Mouse (Mus musculus) MEL-GATA-1-ER (cell line): ENCODE measurements around the gene Mfap1b.
A peak's percentile ranks its signal among the peaks of the same experiment; 100 is the strongest.
"Not testable (repeated sequence)": the region's sequence is repeated elsewhere in the genome, so short reads cannot be mapped to it uniquely, and the experiment has no call there.

Experiments
- DNase-seq: peaks from one replicate; pipeline ENCODE4 v3.0.0-alpha.2; 2012; ENCODE audit warnings: low read depth; ENCODE audit errors: extremely low read depth

Gene Mfap1b

DNA sequence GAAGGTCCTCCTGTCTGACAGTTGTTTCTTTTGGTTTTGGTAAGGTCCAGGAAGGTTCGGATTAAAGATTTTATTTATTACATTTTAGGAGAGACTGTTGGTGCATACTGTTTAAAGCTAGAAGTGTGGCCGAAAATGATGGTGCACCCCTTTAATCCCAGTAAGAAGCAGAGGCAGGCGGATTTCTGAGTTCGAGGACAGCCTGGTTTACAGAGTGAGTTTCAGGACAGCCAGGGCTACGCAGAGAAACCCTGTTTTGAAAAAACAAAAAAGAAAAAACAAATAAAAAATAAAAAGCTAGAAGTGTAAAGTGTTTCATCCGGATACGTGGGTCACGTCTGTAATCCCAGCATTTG is 291 bp upstream of the Mfap1b start:
- DNase-seq, result no peak

- DNase-seq, result not testable (repeated sequence)
Measured at GRCm38 (mm10) chr2:121472783-121473182, 1.1 kb downstream of the Mfap1b start.

DNA sequence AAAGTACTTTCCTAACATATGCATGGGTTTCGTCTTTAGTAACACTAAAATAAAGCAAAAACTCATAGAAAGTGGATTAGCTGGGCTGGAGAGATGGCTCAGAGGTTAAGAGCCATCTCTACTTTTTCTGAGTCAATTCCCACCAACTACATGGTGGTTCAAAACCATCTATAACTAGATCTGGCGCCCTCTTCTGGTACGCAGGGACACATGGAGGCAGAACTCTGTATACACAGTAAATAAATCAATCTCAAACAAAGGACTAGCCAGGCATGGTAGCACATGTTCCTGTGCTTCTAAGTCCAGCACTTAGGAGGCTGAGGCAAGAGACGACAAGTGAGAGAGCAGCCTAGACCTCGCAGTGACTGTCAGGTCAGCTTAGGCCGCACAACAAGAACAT is 4.9 kb downstream of the Mfap1b start:
- not testable (repeated sequence) for DNase-seq

- DNase-seq, result no peak
Measured at GRCm38 (mm10) chr2:121460071-121460470, 13.8 kb downstream of the Mfap1b start.

DNA sequence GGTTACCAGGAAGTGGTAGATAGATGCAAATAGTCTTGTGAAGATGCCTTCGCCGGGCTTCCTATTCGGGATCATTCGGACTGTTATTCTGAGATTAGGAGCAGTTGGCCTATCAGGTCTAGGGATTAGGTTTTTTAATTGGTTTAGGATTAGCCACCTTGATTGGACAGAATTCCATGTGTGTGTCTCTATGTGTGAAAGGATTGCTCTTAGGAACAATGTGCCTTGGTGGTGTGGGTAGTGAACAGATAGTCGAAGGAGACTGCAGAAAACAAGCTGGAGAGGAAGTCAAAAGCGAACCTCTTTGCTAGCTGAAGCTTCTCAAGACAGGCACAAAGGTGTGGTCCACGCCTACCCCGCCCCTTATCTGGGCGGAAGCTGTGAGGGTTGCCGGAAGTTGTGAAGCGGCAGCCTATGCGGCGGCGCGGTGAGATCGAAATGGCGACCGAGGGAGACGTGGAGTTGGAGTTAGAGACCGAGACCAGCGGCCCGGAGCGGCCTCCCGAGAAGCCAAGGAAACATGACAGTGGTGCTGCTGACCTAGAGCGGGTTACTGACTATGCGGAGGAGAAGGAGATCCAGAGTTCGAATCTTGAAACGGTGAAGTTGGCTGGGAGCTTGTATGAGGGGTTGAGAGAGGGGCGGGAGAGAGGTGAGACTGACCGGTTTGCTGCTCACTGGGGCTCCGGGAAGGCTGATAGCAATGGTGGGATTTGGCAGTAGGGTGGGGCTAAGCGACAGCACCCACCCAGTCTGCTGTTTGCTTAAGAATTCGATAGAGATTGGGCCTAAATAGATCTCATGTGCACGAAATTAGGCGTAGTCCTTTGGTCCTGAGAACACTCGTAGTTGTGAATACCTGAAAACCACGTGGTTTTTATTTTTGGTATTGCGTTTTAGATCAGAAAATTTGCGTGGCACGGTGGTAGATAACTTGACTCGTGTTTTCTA is 16.9 kb downstream of the Mfap1b start, which contains the start of gene Serinc4:
Serinc4 (minus strand) TSS at position 90 of the 951 bp plus-strand sequence.
- DNase-seq, result peak; percentile 86

DNA sequence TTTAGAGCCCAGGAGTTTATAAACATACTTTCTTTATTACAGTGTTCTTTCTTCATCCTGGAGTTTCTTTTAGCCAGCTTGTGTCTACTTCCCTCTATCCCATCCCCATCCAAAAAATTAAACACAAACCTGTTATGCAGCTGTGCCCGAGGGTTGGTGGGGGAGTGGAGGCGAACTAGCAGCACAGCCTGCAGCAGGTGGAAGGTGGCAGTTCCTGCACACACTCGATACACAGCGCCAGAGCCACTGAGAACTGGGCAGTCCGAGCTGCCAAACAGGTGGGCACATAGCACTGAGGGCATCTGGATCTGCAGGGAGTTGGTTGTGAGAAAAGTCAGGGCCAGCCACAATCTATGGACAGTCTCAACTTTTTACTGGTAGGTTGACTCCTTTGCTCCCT is 18.3 kb downstream of the Mfap1b start:
- no peak for DNase-seq

DNA sequence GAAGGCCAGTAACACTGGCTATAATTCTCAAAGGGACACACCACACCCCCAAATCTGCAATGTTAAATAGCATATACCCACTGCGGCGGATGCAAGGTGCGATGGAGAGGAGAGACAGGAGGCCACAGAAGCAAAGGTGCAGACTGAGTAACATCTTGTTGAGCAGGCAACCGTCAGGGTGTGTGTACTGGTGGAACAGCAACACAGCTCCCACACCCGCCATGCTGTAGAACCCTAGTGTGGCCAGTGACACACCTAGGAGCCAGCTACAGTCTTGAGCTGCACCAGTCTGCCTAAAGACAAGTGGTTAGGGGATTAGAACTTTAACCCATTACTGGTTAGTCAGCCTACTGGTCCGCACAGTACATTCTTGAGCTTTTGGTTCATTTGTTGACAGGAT is 19.9 kb downstream of the Mfap1b start:
- DNase-seq, result no peak

- no peak for DNase-seq
Measured at GRCm38 (mm10) chr2:121452990-121453389, 20.9 kb downstream of the Mfap1b start, which contains the start of gene Hypk. Hypk (plus strand) TSS chr2:121453290.

- DNase-seq, result no peak
Measured at GRCm38 (mm10) chr2:121452361-121452760, 21.5 kb downstream of the Mfap1b start.

DNA sequence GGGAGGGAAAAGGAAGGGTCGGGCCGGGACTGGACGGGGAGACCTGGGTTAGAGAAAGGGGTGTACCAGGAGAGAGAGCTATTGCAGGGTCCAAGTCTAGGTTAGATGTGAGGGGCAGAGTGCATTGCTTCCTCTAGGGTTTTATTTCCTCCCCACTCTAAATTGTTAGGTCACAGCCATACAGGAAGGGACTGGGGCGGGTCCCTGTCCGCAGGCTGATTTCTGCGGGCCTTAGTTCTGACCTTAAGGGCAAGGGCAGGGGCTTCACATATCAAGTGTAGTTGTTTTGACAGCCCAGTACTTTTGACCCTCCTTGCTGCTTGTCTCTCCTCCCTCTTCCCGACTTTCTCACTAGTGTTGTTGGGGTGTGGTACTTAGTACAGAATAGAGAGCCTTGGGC is 23.8 kb downstream of the Mfap1b start:
- DNase-seq, result no peak

DNA sequence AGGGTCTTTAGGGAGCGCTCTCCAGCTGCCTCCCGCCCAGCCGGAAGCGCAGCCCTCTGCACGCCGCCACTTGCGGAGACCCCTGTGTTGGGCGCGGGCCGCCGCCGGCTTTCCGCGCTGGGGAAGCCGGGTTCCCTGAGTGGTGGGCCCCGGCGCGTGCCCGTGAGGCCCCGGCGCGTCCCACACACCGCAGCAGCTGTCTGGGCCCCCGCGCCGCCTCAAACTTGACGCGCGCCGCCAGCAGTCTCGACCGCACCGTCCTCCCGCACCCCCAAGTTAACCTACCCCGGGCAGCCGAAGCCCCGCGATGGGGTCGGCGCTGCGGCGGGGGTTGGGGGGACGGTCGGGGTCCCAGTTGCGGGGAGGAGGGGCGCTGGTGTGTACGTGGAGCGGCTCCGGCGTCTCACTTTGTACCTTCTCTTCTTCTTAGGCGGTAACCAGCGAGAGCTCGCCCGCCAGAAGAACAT is 24.3 kb downstream of the Mfap1b start:
- no peak for DNase-seq

DNA sequence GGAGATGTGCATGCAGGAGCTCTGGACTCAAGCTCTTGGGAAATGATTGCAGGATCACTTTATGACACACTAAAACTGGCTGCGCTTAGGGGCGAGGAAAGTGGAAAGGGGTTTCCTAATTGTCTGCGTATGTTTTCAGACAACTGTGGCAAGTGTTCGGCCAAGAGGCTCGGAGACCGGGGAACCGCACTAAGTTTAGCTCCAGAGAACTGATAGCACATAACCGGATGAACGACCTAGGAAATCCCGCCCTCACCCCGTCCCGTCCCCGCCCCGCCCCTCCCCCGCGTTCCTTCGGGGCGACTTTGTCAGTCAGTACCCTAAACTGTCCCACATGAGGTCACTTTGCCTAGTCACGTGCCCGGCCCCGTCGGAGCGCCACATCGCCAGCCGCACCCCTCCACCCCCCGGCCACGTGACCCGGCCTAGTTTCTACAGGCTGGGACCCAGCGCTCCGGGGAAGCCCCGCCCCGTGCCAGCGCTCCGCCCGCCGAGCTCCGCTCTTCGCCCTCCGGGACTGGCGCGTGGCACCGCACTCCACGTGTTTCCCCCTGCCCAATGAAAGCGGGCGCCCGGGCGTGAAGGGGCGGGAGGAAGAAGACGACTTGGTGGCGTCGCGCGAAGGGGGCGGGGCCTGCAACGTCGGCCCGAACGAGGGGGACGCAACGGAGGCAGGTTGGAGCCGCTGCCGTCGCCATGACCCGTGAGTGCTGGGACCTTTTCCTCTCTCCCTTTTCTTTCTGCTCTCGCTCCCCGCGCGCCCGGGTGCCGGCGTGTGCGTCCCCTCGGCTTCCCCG is 24.9 kb downstream of the Mfap1b start, which contains the start of gene Serf2:
Serf2 (plus strand) TSS at position 457 of the 797 bp plus-strand sequence.
- peak; percentile 94 for DNase-seq

DNA sequence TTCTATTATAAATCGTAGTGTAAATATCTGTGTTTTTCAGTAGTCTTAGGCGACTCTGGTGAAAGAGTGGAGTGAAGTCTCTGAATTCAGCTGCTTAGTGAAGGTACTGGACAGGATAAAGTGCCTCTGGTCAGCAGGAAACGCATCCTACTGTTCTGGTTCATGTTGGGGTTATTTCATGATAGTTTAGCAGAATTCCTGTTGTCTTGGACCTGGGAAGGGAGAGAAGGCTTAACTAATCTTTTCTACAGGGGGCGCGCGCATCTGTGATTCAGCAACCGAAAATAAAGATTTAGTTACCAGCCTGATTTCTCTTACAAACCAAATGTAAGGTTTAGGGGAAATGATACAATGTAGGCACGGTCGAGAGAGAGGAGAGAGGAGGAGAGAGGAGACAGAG is 25.7 kb downstream of the Mfap1b start:
- no peak for DNase-seq

- no peak for DNase-seq
Measured at GRCm38 (mm10) chr2:121447006-121447405, 26.9 kb downstream of the Mfap1b start.

DNA sequence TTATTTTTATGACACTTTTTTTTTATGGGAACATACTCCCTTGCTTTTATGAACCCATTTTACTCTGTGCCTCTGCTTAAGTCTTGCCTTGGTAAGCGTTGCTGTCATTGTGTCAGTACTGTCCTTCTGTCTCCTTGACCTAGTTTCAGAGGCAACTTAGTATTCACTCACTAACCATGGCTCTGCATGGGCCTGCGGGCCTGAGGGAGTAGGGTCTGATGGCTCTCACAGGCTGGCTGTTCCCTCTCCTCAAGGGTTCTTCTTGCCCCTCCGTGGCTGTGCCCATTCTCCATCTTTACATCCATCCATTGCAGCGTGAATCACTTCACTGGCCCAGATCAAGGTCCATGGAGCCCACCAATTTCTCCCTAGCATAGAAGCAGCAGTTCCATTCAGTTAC is 27.4 kb downstream of the Mfap1b start:
- no peak for DNase-seq

DNA sequence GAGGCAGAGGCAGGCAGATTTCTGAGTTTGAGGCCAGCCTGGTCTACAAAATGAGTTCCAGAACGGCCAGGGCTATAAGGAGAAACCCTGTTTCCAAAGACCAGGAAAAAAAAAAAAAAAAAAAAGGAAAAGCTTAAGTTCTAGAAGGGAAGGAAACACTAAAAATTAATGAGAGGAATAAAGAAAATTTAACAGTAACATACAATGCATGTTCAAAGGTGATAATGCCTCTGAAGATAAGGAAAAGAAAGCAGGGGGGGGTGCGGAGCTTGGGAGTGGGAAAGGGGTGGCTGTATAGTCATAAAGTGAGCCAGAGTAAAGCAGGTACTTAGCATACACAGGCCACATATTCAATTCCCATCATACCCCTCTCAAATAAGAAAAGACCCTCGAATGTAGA is 28.8 kb downstream of the Mfap1b start:
- no peak for DNase-seq

DNA sequence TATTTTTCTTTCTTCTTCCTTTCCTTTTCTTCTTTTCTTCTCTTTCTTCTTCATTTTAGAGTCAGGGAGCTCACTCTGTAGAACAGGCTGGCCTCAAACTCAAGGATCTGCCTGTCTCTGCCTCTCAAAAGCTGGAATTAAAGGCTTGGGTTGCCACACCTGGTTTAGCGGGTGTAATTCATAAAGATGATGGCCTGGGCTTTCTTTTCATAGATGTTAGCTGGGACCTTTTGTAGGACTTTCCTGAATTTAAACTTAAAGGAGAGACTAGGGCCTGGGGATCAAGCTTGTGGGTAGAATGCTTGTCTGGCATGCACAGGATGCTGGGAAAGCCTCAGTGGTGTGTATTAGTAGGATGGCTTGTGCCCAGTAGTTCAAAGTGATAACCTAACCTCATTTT is 29.7 kb downstream of the Mfap1b start, which contains the start of gene Ell3:
Ell3 (minus strand) TSS at position 101 of the 400 bp plus-strand sequence.
- DNase-seq, result no peak

- no peak for DNase-seq
Measured at GRCm38 (mm10) chr2:121443068-121443349, 30.9 kb downstream of the Mfap1b start.

DNA sequence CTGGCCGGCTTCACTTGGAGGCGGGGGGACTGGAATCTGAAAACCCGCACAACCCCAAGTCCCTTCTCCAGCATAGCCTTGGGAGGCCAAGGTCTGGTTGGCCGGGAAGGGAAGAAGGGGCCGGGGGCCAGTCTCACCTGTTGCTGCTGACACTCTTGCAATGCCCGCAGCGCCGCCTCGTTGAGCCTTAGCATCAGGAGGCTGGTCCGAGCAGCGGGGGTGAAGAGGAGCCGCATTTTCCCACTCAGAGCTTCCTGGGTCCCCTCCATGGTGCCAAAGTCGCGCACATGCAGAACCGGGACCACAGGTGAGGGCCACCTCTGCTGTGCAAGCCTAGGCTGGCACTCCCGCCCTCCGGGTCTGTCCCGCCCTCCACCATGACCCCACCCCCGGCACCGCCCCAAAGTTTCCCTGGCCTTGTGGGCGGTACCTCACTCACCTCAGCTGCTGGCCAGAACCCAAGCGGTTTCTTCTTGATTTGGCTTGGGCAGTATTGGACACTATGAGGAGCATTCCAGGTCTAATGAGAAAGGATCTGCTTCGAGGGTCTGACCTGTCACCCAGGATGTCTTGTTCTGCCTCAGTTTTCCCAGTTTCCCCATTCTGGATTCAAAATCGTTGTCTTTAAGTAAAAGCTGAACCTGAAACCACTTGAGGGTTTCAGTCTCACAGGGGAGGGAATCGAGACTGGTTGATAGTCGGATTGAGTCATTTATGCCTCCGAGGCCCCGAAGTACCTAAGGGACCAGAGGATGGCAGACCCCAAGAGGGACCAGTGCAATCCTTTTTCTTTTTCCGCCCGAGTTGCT is 31.4 kb downstream of the Mfap1b start:
- no peak for DNase-seq

GRCm38 (mm10) chr2:121441800-121442199 is 32.1 kb downstream of the Mfap1b start:
- no peak for DNase-seq
